Mouse (Mus musculus) forebrain, postnatal 0 days (tissue): ENCODE data around the gene Cdk1. TPM values are rescaled to one million over a fixed set of nuclear protein-coding genes. Genes with fewer than 3 reads are reported as not detected.
A peak's percentile ranks its signal among the peaks of the same experiment; 100 is the strongest.

Experiments
- ATAC-seq: fragments of 200-750 bp; cut with Nextera tagmentation; 2 replicates; pipeline ENCODE4 v1.8.0; 2017; ENCODE audit warnings: mild to moderate bottlenecking, moderate library complexity
- DNase-seq: peaks from one replicate; pipeline ENCODE4 v3.0.0-alpha.2; 2015
- H3K27ac ChIP-seq: fragments of 300-500 bp; sonication (generic); 2 replicates; pipeline ENCODE4 v1.5.1; 2014; ENCODE audit warnings: low read depth, mild to moderate bottlenecking, antibody characterized with exemption, low read length, moderate library complexity, mixed read lengths
- H3K27me3 ChIP-seq: fragments of 300-500 bp; sonication (generic); 2 replicates; pipeline ENCODE4 v1.6.1; 2014; ENCODE audit warnings: mild to moderate bottlenecking, low read length, mixed read lengths; ENCODE audit not compliant: insufficient read depth
- H3K36me3 ChIP-seq: fragments of 300-500 bp; sonication (generic); 2 replicates; pipeline ENCODE4 v1.6.1; 2014; ENCODE audit warnings: mild to moderate bottlenecking, moderate library complexity; ENCODE audit not compliant: insufficient read depth
- H3K4me1 ChIP-seq: fragments of 300-500 bp; sonication (generic); 2 replicates; pipeline ENCODE4 v1.6.1; 2014; ENCODE audit warnings: antibody characterized with exemption; ENCODE audit not compliant: insufficient read depth
- H3K4me2 ChIP-seq: fragments of 300-500 bp; sonication (generic); 2 replicates; pipeline ENCODE4 v1.6.1; 2014; ENCODE audit warnings: low read depth, mild to moderate bottlenecking, moderate library complexity
- H3K4me3 ChIP-seq: fragments of 300-500 bp; sonication (generic); 2 replicates; pipeline ENCODE4 v1.5.1; 2014; ENCODE audit warnings: low read depth, low read length, mixed read lengths
- H3K9ac ChIP-seq: fragments of 300-500 bp; sonication (generic); 2 replicates; pipeline ENCODE4 v1.6.1; 2014; ENCODE audit warnings: mild to moderate bottlenecking
- H3K9me3 ChIP-seq: fragments of 300-500 bp; sonication (generic); 2 replicates; pipeline ENCODE4 v1.6.1; 2016; ENCODE audit warnings: low read length
- CTCF ChIP-seq: sonication (generic); IDR thresholded peaks from 2 replicates; pipeline ENCODE4 v1.5.1; 2016; ENCODE audit warnings: antibody characterized with exemption, control low read depth, low read depth
- WGBS: fragments of 180-500 bp; shearing (Covaris S2); extraction: QIAGEN DNeasy Blood & Tissue Kit; methylation state at CpG from one replicate; pipeline ENCODE4 v1.1.7; 2014; 5-methylcytosine and 5-hydroxymethylcytosine counted together
- polyA plus RNA-seq: library from polyadenylated mRNA; unstranded; fragments of >200 nt; fragmentation: Nextera tagmentation; extraction: Ambion mirVana; gene quantifications from 2 replicates; pipeline ENCODE4 v1.2.1, GENCODE M21; 2015
- total RNA-seq: library from RNA; depleted of rRNA; stranded (reverse); fragments of >200 nt; gene quantifications from 2 replicates; pipeline ENCODE4 v1.2.3, GENCODE M21; 2014

The Cdk1 gene
- total and polyA plus RNA-seq, 2 experiments from 2014 or later: 44.1 to 47.7 TPM

- H3K4me3 ChIP-seq: no peak overlapping the region
- no peak overlapping the region for H3K4me2 ChIP-seq
- H3K36me3 ChIP-seq: no peaks in the 10 kb centered on the region
- H3K9ac ChIP-seq: no peak overlapping the region
- H3K4me1 ChIP-seq: no peaks in the 10 kb centered on the region; the same call in 1 of the 2 replicates
- no peak for TF ChIP-seq CTCF
- ATAC-seq: no peak
- H3K27me3 ChIP-seq: no peaks in the 10 kb centered on the region
- WGBS: 90% methylated on average over 11 of the region's 11 CpGs
- H3K27ac ChIP-seq: no peak overlapping the region
- DNase-seq: no peak
- no peaks in the 10 kb centered on the region for H3K9me3 ChIP-seq
Observed at GRCm38 (mm10) chr10:69333212-69333611, 19.5 kb downstream of the Cdk1 start.

GRCm38 (mm10) chr10:69331231-69331630 lies 21.5 kb downstream of the Cdk1 start:
- WGBS: 87% methylated on average over 6 of the region's 6 CpGs
- H3K9ac ChIP-seq: no peak overlapping the region

GRCm38 (mm10) chr10:69328656-69329046 lies 24.1 kb downstream of the Cdk1 start:
- DNase-seq: peak; percentile 27
- Histone ChIP-seq H3K4me2 (no peak overlapping the region), H3K4me3 (no peak overlapping the region), H3K9ac (no peak overlapping the region), H3K27me3 (no peaks in the 10 kb centered on the region), H3K4me1 (no peaks in the 10 kb centered on the region), H3K27ac (no peak overlapping the region), H3K36me3 (no peaks in the 10 kb centered on the region), H3K9me3 (no peaks in the 10 kb centered on the region)
- 49% methylated on average over 4 of the region's 4 CpGs for WGBS
- peak; percentile 40; the same call in 1 of the 2 replicates for ATAC-seq
- TF ChIP-seq CTCF: no peak

More at GRCm38 (mm10) chr10:69331231-69331630, 21.5 kb downstream of the Cdk1 start:
- no peak for TF ChIP-seq CTCF
- no peak overlapping the region for H3K27ac ChIP-seq
- no peaks in the 10 kb centered on the region for H3K36me3 ChIP-seq
- no peaks in the 10 kb centered on the region; the same call in 1 of the 2 replicates for H3K4me1 ChIP-seq
- H3K9me3 ChIP-seq: no peaks in the 10 kb centered on the region
- DNase-seq (no peak), ATAC-seq (no peak)
- H3K4me3 ChIP-seq: no peak overlapping the region
- H3K27me3 ChIP-seq: no peaks in the 10 kb centered on the region
- no peak overlapping the region for H3K4me2 ChIP-seq

DNA sequence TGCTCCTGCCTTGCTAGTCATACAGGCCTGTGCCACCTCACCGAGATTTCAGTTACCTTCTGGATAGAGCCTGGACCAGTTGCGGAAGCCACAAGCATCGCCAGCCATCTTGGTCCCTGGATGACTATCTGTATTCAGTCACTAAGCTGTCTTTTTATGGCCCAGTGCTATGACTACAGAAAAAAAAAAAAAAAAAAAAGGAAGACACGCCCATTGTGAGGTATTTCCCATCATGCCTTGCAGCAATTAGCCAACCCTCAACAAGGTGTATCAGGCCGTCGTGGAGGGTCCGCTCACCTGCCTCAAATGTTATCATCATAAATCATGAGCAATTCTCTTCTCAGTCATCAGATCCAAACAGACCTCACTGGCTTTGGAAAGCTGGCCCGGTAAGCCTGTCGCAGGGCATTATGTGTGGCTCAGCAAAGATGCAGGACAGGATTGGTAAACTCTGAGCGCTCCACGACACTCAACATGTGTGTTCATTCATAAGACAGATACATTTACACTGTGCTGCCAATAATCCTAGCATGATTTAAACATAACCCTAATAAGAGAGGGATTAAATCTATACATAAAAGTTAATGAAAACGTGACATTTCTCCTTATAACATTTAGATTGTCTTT lies 24.6 kb downstream of the Cdk1 start:
- Histone ChIP-seq H3K4me1 (no peaks in the 10 kb centered on the region), H3K36me3 (no peaks in the 10 kb centered on the region), H3K27ac (no peak overlapping the region), H3K27me3 (no peaks in the 10 kb centered on the region), H3K9ac (no peak overlapping the region), H3K4me3 (no peak overlapping the region), H3K4me2 (no peak overlapping the region), H3K9me3 (no peaks in the 10 kb centered on the region)
- DNase-seq (no peak), ATAC-seq (no peak)
- TF ChIP-seq CTCF: no peak
- 89% methylated on average over 12 of the region's 12 CpGs for WGBS

DNA sequence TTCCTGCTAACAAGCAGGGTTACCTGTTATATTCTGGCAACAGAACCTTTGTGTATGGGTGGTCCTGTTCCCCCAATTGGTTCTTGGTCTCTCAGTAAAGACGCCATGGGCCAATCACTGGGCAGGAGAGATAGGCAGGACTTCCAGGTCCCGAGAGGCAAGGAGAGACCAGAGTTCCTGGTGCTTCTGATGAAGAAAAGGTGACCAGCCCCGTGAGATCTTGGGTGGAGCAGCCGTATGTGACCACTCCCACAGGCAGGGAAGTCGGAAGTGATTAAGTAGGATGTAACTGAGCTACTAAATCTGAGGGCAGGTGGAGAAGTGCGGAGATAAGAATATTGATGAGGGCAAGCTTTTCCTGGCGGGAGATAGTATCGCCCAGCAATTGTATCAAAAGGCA lies 25.4 kb downstream of the Cdk1 start:
- H3K4me3 ChIP-seq: no peak overlapping the region
- H3K27me3 ChIP-seq: no peaks in the 10 kb centered on the region
- H3K9me3 ChIP-seq: no peaks in the 10 kb centered on the region
- H3K9ac ChIP-seq: no peak overlapping the region
- H3K27ac ChIP-seq: no peak overlapping the region
- DNase-seq (no peak), ATAC-seq (no peak)
- no peaks in the 10 kb centered on the region for H3K36me3 ChIP-seq
- no peaks in the 10 kb centered on the region for H3K4me1 ChIP-seq
- no peak overlapping the region for H3K4me2 ChIP-seq
- no peak for TF ChIP-seq CTCF
- 76% methylated on average over 8 of the region's 8 CpGs for WGBS

DNA sequence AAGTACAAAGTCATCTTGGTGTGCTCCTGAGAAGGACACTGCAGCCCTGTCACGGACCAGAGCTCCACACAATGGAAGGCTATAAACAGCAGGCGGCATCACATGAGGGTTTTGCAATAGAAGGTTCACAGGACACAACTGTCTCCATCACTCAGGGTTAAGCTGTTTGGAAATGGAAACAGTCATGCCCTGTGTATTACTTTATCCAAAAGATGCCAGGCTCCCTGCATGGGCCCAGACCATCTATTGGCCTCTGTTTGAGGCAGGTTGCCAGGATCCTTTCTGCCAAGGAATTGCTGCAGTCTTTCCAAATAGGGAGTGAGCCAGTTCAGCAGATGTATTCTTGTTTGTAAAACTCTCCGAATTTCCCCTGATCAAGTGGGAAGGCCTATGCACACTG lies 26.3 kb downstream of the Cdk1 start:
- no peak overlapping the region for H3K9ac ChIP-seq
- no peaks in the 10 kb centered on the region for H3K9me3 ChIP-seq
- H3K36me3 ChIP-seq: no peaks in the 10 kb centered on the region
- H3K4me3 ChIP-seq: no peak overlapping the region
- no peaks in the 10 kb centered on the region for H3K4me1 ChIP-seq
- H3K4me2 ChIP-seq: no peak overlapping the region
- H3K27ac ChIP-seq: no peak overlapping the region
- 54% methylated on average over 3 of the region's 3 CpGs for WGBS
- DNase-seq (peak; percentile 76), ATAC-seq (peak; percentile 78)
- H3K27me3 ChIP-seq: no peaks in the 10 kb centered on the region
- no peak for TF ChIP-seq CTCF

DNA sequence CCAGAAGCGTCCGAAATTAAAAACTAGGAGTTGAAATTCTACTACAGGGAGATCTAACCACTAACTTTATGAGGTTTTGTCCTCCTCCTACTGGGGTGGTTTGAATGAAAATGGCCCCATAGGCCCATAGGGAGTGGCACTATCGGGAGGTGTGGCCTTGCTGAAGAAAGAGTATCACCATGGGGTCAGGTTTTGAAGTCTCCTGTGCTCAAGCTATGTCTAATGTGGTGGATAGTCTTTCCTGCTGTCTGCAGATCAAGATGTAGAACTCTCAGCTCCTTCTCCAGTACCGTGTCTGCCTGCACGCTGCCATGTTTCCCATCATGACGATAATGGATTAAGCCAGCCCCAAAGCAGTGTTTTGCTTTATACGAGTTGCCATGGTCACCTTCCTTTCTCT lies 27.9 kb downstream of the Cdk1 start:
- DNase-seq (no peak), ATAC-seq (no peak)
- Histone ChIP-seq H3K9me3 (no peaks in the 10 kb centered on the region), H3K9ac (no peak overlapping the region), H3K4me2 (no peak overlapping the region), H3K4me3 (no peak overlapping the region), H3K36me3 (no peaks in the 10 kb centered on the region), H3K27me3 (no peaks in the 10 kb centered on the region), H3K27ac (no peak overlapping the region), H3K4me1 (no peaks in the 10 kb centered on the region)
- 88% methylated on average over 7 of the region's 7 CpGs for WGBS
- TF ChIP-seq CTCF: no peak
